Mouse (Mus musculus) C2C12 (cell line): ENCODE measurements around the gene Dnajc17.

Experiments used
- CTCF ChIP-seq: IDR thresholded peaks from one replicate; pipeline ENCODE4 v1.5.1; 2011; ENCODE audit not compliant: control insufficient read depth, insufficient read depth, insufficient read length
- USF1 ChIP-seq: IDR thresholded peaks from one replicate; pipeline ENCODE4 v1.6.1; 2011; ENCODE audit warnings: low read depth, mild to moderate bottlenecking, control low read depth, moderate library complexity

GRCm38 (mm10) chr2:119174866-119175265, 33.7 kb downstream of the Dnajc17 start:
- TF ChIP-seq CTCF (no peak), USF1 (no peak)
